Mouse (Mus musculus) effector memory CD4-positive, alpha-beta T cell, adult 5 months (primary cell): Measurements from ENCODE around the gene Fancd2os. TPM values are rescaled to one million over a fixed set of nuclear protein-coding genes. Genes with fewer than 3 reads are reported as not detected.

Source experiments
- polyA plus RNA-seq: library from polyadenylated mRNA; unstranded; fragments of 100-300 nt; shearing (Covaris generic); gene quantifications from one replicate; pipeline ENCODE4 v1.2.1, GENCODE M21; 2017

Fancd2os gene
- not detected for polyA plus RNA-seq

DNA sequence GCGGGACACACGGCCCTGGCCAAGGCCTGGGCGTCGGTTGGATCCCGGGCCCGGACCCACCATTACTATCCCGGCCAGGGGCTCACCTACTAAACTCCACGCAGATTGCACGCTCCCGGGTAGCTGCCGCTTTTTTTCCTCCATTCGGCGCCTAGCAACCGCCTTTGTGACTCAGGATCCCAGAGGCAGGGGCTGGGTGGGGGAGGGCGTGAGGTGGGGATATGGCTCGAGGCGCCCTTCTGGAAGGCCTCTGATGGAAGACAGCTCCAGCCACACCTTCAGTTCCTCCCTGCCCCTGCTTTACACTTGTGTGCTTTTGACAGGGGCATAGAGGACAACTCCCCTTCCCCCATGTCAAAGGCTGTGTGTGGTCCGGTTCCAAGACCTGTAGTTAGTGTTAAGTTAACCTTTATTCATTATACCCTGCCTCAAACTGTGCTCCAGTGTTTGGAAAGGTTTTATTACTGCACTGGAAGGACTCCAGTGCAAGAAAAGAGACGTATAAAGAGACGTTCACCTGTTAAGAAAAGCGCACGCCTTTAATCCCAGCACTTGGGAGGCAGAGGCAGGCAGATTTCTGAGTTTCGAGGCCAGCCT lies at the start of gene Fancd2os:
Fancd2os (minus strand) TSS at position 173 of the 597 bp plus-strand sequence.

DNA sequence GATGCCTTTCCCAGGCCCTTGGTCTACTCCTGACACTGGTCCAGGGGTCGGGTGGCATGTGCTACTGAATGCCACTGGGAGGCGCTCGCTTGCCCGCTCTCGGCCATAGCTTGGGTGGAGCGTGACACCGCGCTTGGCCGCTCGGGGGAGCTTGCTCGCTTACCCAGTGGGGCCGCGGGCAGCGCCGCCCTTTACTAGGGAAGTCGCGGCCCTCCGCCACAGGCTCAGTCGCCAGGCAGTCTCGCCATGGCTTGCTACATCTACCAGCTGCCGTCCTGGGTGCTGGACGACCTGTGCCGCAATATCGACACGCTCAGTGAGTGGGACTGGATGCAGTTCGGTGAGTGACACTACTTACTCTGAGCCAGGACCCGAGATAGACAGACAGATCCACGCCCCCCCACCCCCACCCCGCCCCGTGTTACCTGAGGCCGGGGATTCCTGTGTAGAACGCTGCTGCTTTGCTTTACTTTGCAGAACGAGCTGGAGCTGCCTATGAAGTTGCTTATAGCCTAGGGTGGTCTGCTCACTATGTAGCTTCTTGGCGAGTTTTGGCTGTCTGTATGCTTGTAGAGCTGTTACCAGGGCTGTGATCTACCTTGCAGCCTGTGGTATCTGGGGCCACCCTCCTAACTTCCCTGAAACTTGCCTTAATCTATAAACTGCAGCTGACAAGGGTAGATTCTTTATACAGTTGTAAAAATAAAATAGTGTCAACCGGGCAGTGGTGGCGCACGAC lies 38.0 kb upstream of the Fancd2os start, which contains the start of gene Irak2:
Irak2 (plus strand) TSS at position 166 of the 739 bp plus-strand sequence.

GRCm38 (mm10) chr6:113623941-113624751 lies 23.6 kb upstream of the Fancd2os start, which contains the start of gene Vhl:
TSS of gene Vhl (plus strand) at chr6:113623959.

GRCm38 (mm10) chr6:113604432-113605223 lies 4.1 kb upstream of the Fancd2os start, which contains the start of gene Brk1:
TSS of gene Brk1 (plus strand) at chr6:113604772.

Other genes starting within 250 kb of the Fancd2os start
- 28.9 TPM for gene Tada3, start 222.8 kb downstream of the Fancd2os start, polyA plus RNA-seq
- 335 TPM for gene Arpc4, start 222.6 kb downstream of the Fancd2os start, polyA plus RNA-seq
- gene Ttll3, start 211.5 kb downstream of the Fancd2os start, polyA plus RNA-seq, result 12.0 TPM
- 11.5 TPM for gene Rpusd3, start 181.4 kb downstream of the Fancd2os start, polyA plus RNA-seq
- not detected for gene Cidec, start 165.0 kb downstream of the Fancd2os start, polyA plus RNA-seq
- gene Jagn1, start 158.1 kb downstream of the Fancd2os start, polyA plus RNA-seq, result 18.1 TPM
- gene Il17re, start 142.2 kb downstream of the Fancd2os start, polyA plus RNA-seq, result 0.22 TPM
- gene Il17rc, start 129.3 kb downstream of the Fancd2os start, polyA plus RNA-seq, result not detected
- 5.5 TPM for gene Creld1, start 117.4 kb downstream of the Fancd2os start, polyA plus RNA-seq
- gene Prrt3, start 98.8 kb downstream of the Fancd2os start, polyA plus RNA-seq, result 0.19 TPM
- gene Emc3, start 69.1 kb downstream of the Fancd2os start, polyA plus RNA-seq, result 84.2 TPM
- 1.5 TPM for gene Fancd2, start 69.0 kb downstream of the Fancd2os start, polyA plus RNA-seq
- 142 TPM for gene Brk1, start 4.1 kb upstream of the Fancd2os start, polyA plus RNA-seq
- gene Vhl, start 23.2 kb upstream of the Fancd2os start, polyA plus RNA-seq, result 28.3 TPM
- 123 TPM for gene Irak2, start 37.8 kb upstream of the Fancd2os start, polyA plus RNA-seq
- 26.4 TPM for gene Tatdn2, start 96.3 kb upstream of the Fancd2os start, polyA plus RNA-seq
- gene Ghrl, start 119.2 kb upstream of the Fancd2os start, polyA plus RNA-seq, result not detected
- 124 TPM for gene Sec13, start 140.0 kb upstream of the Fancd2os start, polyA plus RNA-seq